Comparison of ENCODE assay signal across 8 mouse cellular contexts in genomic region chr7:141443828-141444237, GRCm38 (mm10). TPM values are rescaled to one million over a fixed set of nuclear protein-coding genes. Genes with fewer than 3 reads are reported as not detected.
DNase-seq lines count a peak whose midpoint lies in the region; ATAC-seq and TF ChIP-seq lines count a peak whose summit lies in the region.

Gene Pidd1 (minus strand): TSS chr7:141444025.

- H3K27ac ChIP-seq in intestine, postnatal 0 days (ENCODE audit: low read depth, low read length), result 0 out of 2 replicates have a peak within 1 kb of the TSS, but pooled peaks have one; percentile 46
- peak within 1 kb of the TSS; percentile 79 for H3K27ac ChIP-seq in lung, embryonic 16.5 days (ENCODE audit: low read length)

- no peaks in the 10 kb centered on the region for H3K27me3 ChIP-seq in intestine, postnatal 0 days (replicated peaks; ENCODE audit: control insufficient read depth, insufficient read depth, low read length)
- no peaks in the 10 kb centered on the region for H3K27me3 ChIP-seq in lung, embryonic 16.5 days (ENCODE audit: control insufficient read depth, insufficient read depth, low read depth, low read length)

- intact Hi-C loops in gastrocnemius, postnatal 14 days (cut with DNase I; ENCODE audit: low total_unique reads), result loop anchor here (5.0 kb wide), 1 partner anchor 37 kb away; no protein-coding TSS in a partner anchor

- H3K9me3 ChIP-seq in intestine, postnatal 0 days (ENCODE audit: control insufficient read depth), result no peaks in the 10 kb centered on the region
- no peaks in the 10 kb centered on the region for H3K9me3 ChIP-seq in lung, embryonic 16.5 days (ENCODE audit: control insufficient read depth, low read length)

- no peak for TF ChIP-seq CTCF in intestine, postnatal 0 days (IDR thresholded peaks at IDR 0.05; ENCODE audit: low read depth)

- 0% methylated on average over 25 of the region's 25 CpGs for WGBS in intestine, postnatal 0 days
- under 1% methylated on average over 25 of the region's 25 CpGs for WGBS in lung, embryonic 16.5 days

- H3K9ac ChIP-seq in intestine, postnatal 0 days (ENCODE audit: low read depth, low read length), result peak within 1 kb of the TSS; percentile 51
- peak within 1 kb of the TSS; percentile 71 for H3K9ac ChIP-seq in lung, embryonic 16.5 days (ENCODE audit: low read length)

- peaks cover 21% of the 10 kb centered on the region for H3K36me3 ChIP-seq in intestine, postnatal 0 days (ENCODE audit: control insufficient read depth, insufficient read depth)
- H3K36me3 ChIP-seq in lung, embryonic 16.5 days (ENCODE audit: control insufficient read depth, insufficient read depth, low read length), result peaks cover 6% of the 10 kb centered on the region

- peak; percentile 52 for ATAC-seq in intestine, postnatal 0 days
- ATAC-seq in lung, embryonic 16.5 days (ENCODE audit: low read depth), result peak; percentile 61

- peaks cover 8% of the 10 kb centered on the region for H3K4me1 ChIP-seq in intestine, postnatal 0 days (replicated peaks; ENCODE audit: control insufficient read depth, insufficient read depth, low read length)
- H3K4me1 ChIP-seq in lung, embryonic 16.5 days (replicated peaks; ENCODE audit: control insufficient read depth, insufficient read depth, low read length), result peaks cover 36% of the 10 kb centered on the region

- peak within 1 kb of the TSS; percentile 81 for H3K4me2 ChIP-seq in intestine, postnatal 0 days (replicated peaks; ENCODE audit: low read depth)
- peak within 1 kb of the TSS; percentile 89 for H3K4me2 ChIP-seq in lung, embryonic 16.5 days (ENCODE audit: low read depth, low read length)

- H3K4me3 ChIP-seq in intestine, postnatal 0 days (ENCODE audit: low read depth, low read length), result peak within 1 kb of the TSS; percentile 46
- peak within 1 kb of the TSS; percentile 56 for H3K4me3 ChIP-seq in lung, embryonic 16.5 days (ENCODE audit: low read length)

- DNase-seq in ovary, postnatal 36 days (ENCODE audit: low spot score), result peak; percentile 76
- no peak for DNase-seq in ovary, adult 18-20 months (ENCODE audit: low spot score)
- peak; percentile 77 for DNase-seq in c-Kit-positive CD71-positive TER-119-negative erythroid progenitor cells, embryonic 14.5 days (ENCODE audit: low read depth)
- DNase-seq in gastrocnemius, postnatal 14 days, result peak; percentile 65
- peak; percentile 26 to 44 for DNase-seq in spleen, adult 18-20 months
- no peak for DNase-seq in layer of hippocampus, adult 9-11 months

RNA-seq across cellular contexts. Expression of gene Pidd1, which starts in this region (rescaled TPM):
- total RNA-seq in gastrocnemius, postnatal 14 days (2021), result under 1 TPM; 0.55 to 0.75 TPM
- 1.4 and 1.6 TPM in 2 replicates for polyA plus RNA-seq in intestine, postnatal 0 days (2015; fragmentation: Nextera tagmentation; extraction: Ambion mirVana)
- polyA plus RNA-seq in lung, embryonic 16.5 days (2015; fragmentation: Nextera tagmentation; extraction: Ambion mirVana), result 14.4 and 15.4 TPM in 2 replicates

Comparison
In these comparisons a context has a peak if more than half of its experiments do, and no peak if none do; other contexts are left out.
1. DNase-seq: peak in ovary, postnatal 36 days (single experiment), c-Kit-positive CD71-positive TER-119-negative erythroid progenitor cells, embryonic 14.5 days (single experiment) and spleen, adult 18-20 months (2 of 2); none in ovary, adult 18-20 months (single experiment) and layer of hippocampus, adult 9-11 months (single experiment).
2. Peak in DNase-seq in gastrocnemius, postnatal 14 days; RNA of the gene not detected or under 1 TPM.